Mouse (Mus musculus) thymus, postnatal 10 days (tissue): Measurements from ENCODE around the gene Rad23b.
A peak's percentile ranks its signal among the peaks of the same experiment; 100 is the strongest.
"Not testable (repeated sequence)": the region's sequence is repeated elsewhere in the genome, so short reads cannot be mapped to it uniquely, and the experiment has no call there.

Experiments used
- DNase-seq, 2 experiments: peaks; one replicate each; pipeline ENCODE4 v3.0.0; 2021; ENCODE audit warnings: low spot score in 2 of 2

The Rad23b gene

GRCm38 (mm10) chr4:55349452-55350218, at the start of gene Rad23b:
Gene Rad23b (plus strand): TSS chr4:55350043.
- peak; percentile 99 to 100 for DNase-seq

- no peak for DNase-seq
Observed at GRCm38 (mm10) chr4:55304121-55304520, 45.7 kb upstream of the Rad23b start.

GRCm38 (mm10) chr4:55306636-55307035, 43.2 kb upstream of the Rad23b start:
- no peak for DNase-seq

GRCm38 (mm10) chr4:55316726-55317125, 33.1 kb upstream of the Rad23b start:
- DNase-seq, result no peak

- DNase-seq, result not testable (repeated sequence)
Observed at GRCm38 (mm10) chr4:55318350-55318749, 31.5 kb upstream of the Rad23b start.

GRCm38 (mm10) chr4:55325786-55326518, 23.9 kb upstream of the Rad23b start:
- no peak for DNase-seq

GRCm38 (mm10) chr4:55327508-55327907, 22.3 kb upstream of the Rad23b start:
- DNase-seq, result no peak

- DNase-seq, result no peak
Observed at GRCm38 (mm10) chr4:55328471-55328870, 21.4 kb upstream of the Rad23b start.

GRCm38 (mm10) chr4:55328928-55329327, 20.9 kb upstream of the Rad23b start:
- DNase-seq, result not testable (repeated sequence)

GRCm38 (mm10) chr4:55329621-55330346, 20.1 kb upstream of the Rad23b start:
- no peak for DNase-seq

GRCm38 (mm10) chr4:55335030-55335770, 14.6 kb upstream of the Rad23b start:
- no peak for DNase-seq

- DNase-seq, result no peak
Observed at GRCm38 (mm10) chr4:55338905-55339304, 10.9 kb upstream of the Rad23b start.

- DNase-seq, result no peak
Observed at GRCm38 (mm10) chr4:55339388-55339787, 10.5 kb upstream of the Rad23b start.

- DNase-seq, result no peak
Observed at GRCm38 (mm10) chr4:55341797-55342196, 8.0 kb upstream of the Rad23b start.

- peak; percentile 22 to 45 for DNase-seq
Observed at GRCm38 (mm10) chr4:55342602-55343001, 7.2 kb upstream of the Rad23b start.

GRCm38 (mm10) chr4:55343287-55343686, 6.6 kb upstream of the Rad23b start:
- peak; percentile 18 to 24 for DNase-seq

- no peak for DNase-seq
Observed at GRCm38 (mm10) chr4:55348759-55349451, 938 bp upstream of the Rad23b start.

GRCm38 (mm10) chr4:55350219-55350931, 532 bp downstream of the Rad23b start:
- DNase-seq, result peak; percentile 56 to 65

- DNase-seq, result no peak
Observed at GRCm38 (mm10) chr4:55351037-55351436, 1.2 kb downstream of the Rad23b start.

GRCm38 (mm10) chr4:55351860-55352259, 2.0 kb downstream of the Rad23b start:
- no peak for DNase-seq
